Mouse (Mus musculus) lung, adult 2 months (tissue): ENCODE measurements around the gene Doc2b.

Experiments used
- CTCF ChIP-seq: fragments of 200-500 bp; IDR thresholded peaks from 2 replicates; pipeline ENCODE4 v1.5.1; 2011; ENCODE audit warnings: mild to moderate bottlenecking, low read length, control low read depth; ENCODE audit not compliant: insufficient read depth
- POLR2A ChIP-seq: fragments of 200-500 bp; IDR thresholded peaks from 2 replicates; pipeline ENCODE4 v1.6.1; 2011; ENCODE audit warnings: low read depth, mild to moderate bottlenecking, control low read depth, low read length, borderline replicate concordance; ENCODE audit errors: extremely low read depth

GRCm38 (mm10) chr11:75737806-75738476 lies 57.9 kb downstream of the Doc2b start:
- TF ChIP-seq POLR2A, result no peak
- TF ChIP-seq CTCF, result no peak
